Mouse (Mus musculus) regulatory T cell (primary cell): ENCODE data around the gene Slc25a17.

Experiments used
- in situ Hi-C: fragments of 300-600 bp; cut with MboI, MseI; formaldehyde crosslinking; loops from one replicate; pipeline ENCODE4 v1.15.1; 2025; ENCODE audit warnings: high pct_unique_total_duplicates

Gene Slc25a17

DNA sequence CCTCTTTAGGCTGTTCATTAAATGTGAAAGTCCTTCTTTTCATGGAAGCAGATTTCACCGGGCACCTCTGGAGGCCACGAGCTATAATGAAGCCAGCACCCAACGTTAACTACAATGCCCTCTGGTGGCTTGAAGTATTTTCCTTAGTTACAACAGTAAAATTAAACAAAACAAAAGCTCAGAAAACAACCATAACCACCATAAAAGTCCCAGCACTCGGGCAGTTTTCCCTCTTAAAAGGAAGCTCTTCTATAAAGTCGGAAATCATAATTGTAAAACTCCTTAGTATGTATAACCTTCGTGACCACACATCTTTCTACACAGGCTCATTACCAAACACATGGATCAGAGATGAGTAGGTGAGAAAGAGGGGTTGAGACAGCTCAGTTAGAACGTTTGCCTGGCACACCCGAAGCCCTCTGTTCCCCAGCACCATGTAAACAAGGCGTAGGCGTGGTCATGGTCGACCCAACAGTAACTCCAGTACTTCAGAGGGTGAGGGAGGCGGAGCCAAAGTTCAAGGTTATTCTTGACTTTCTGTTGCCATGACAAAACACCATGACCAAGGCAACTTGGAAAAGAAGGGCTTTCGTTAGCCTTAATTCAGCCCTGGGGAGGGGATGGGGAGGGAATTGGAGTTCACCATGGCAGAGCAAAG is 58.3 kb downstream of the Slc25a17 start:
- in situ Hi-C loops, result no loop called here

DNA sequence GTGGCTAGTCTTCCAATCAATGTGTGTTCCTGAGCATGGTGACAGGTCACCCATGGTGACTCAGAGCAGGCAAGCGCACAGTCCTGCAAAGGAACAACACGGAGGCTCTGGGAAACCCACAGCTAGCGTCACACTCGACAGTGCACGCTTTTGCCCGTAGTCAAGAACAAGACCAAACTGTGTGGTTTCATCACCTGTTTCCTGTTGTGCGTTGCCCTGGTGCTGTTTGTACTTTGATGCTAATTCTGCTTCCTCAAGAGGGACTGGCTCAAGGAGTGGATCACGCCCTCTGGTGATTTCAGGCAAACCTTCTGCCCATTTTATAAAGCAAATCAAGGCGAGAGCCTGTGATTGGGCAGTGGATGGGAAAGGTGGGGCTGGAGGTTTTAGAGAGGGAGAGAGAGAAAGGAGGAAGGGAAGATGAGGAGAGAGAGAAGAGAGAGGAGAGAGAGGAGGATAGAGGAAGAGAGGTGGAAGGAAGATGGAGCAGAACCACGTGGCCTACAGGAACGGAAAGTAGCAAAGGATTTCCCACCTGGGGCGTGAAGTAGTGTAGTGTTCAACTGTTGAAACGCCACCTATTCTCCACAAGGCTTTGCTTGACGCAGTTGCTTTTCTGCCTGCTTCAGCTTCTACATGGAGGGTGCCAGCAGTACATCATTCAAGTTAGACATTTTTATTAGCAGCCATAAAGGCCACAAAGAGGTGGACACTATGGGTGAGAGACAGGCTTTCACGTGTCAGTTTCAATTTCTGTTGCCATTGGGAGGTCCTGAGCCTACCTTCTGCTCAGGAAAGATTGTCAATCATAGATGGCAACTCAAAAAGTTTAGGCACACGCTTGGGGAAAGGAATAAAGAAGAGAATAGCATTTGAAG is 59.2 kb downstream of the Slc25a17 start:
- in situ Hi-C loops, result no loop called here

DNA sequence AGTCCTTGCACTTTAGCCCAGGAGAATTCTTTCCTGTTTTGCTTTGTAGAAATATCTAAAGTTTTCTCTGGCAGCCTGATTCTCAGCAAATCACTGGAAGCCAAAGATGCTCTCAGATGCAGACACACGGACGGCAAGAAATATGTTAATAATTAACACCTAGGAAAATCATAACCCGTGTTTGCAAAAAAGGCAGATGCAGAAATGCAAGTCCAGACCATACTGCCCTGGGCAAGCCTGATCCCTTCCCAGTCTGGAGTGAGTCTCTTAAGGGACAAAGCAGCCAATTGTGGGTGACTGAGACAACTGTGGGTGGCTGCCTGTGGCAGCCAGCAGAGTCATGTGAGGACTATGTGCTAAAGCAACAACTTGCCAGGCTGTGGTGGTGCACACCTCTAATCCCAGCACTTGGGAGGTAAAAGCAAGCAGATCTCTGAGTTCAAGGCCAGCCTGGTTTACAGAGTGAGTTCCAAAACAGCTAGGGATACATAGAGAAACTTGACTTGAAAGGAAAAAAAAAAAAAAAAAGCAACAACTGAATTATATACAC is 60.0 kb downstream of the Slc25a17 start:
- in situ Hi-C loops, result no loop called here

DNA sequence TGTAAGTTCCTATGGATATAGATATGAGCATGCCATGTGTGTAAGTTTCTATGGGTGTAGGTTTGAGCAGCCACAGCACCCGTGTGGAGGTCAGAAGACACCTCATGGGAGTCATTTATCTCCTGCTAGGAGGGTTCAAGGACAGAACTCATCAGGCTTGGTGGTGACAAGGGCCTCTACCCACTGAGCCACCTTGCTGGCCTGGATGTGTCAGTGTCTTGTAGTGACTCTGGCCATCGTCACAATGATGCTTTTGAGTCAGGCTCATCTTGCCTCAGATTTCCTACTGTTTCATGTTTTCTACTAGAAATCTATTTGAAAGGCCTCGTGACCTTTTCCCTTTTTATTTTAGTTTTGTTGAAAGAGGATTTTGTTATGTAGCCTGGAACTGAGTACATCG is 61.1 kb downstream of the Slc25a17 start:
- in situ Hi-C loops, result no loop called here

DNA sequence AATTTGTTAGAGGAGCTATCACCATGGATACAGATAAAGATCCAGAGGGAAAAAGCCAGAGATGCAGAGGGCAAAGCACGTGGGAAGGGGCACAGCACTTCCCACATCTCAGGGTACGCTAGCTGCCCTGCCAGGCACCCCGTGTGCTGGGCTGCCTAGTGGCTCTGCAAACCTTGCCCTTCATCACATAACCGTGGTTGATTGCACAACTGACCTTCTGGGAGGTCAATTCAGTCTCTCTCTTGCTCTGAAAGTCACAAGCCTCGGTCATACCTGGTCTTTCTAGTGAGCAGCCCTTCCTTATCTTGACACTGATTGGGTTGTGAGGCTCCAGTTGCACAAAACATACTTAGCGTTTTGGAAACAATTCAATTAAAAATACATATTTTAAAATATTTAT is 62.4 kb downstream of the Slc25a17 start:
- in situ Hi-C loops, result no loop called here

DNA sequence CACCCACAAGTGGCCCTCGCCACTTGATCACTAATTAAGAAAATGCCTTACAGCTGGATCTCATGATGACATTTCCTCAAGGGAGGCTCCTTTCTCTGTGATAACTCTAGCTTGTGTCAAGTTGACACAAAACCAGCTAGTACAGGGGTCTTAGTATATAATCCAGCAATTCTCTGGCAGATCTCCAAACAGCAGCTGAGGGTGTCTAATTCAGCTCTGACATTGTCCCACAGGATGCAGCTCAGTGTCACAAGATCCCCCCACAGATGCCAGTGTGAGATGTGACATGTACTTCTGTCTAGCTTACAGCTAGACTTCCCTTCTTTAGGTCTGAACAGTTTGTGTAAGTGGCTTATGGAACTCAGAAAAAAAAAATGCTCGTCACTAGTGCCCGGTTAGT is 63.1 kb downstream of the Slc25a17 start:
- in situ Hi-C loops, result no loop called here

DNA sequence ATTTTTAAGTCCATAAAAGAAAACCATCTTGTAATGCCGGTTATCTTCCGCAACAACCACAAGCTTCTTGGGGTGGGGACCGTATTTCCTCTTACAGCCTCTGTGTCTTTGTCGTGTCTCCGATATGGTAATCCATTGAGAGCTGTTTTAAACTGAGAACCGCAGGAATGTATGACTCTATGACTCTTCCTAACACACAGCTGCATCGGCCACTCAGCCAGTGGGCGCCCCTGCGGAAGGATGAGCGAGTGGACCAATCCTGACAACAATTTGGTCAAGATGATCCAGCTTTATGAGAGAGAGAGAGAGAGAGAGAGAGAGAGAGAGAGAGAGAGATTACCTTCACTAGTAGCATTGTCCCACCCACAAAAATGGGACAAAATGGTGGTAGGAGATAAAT is 65.7 kb downstream of the Slc25a17 start:
- in situ Hi-C loops, result no loop called here

DNA sequence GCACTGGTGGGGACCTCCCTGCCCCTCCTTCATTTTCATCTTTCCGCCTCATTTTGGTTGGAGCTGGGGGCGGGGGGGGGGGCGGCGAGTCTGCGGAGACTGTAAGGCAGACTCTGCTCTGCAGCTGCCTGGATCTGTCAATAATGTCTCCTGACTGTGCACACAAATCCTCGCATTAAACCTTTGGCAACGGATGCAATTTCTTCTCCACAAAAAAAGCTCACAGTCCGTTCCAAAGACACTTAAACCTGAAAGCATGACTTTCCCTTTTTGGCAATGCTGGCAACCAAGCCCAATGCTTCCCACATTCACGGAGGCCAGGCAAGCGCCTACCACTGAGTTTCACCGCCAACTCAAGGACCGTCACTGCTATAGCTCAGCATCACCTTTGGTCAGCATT is 66.2 kb downstream of the Slc25a17 start:
- in situ Hi-C loops, result no loop called here

DNA sequence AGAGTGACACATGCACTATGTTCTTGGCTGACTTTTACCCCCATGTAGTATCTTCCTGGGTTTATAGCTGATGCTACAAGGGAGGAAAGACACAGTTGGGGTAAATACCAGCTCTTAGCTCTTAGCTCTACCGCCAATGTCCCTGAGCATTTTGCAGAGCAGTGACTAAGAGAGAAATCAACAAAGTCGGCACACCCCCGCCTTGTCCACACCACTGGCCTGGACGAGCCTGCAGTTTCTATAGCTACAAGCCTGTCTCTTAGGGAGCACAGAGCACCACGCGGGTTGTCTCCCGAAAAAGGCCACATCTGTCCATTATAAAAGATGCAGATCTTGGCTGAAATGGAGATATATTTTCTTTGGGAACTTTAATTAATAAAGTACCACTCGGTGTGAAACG is 69.9 kb downstream of the Slc25a17 start:
- in situ Hi-C loops, result no loop called here

DNA sequence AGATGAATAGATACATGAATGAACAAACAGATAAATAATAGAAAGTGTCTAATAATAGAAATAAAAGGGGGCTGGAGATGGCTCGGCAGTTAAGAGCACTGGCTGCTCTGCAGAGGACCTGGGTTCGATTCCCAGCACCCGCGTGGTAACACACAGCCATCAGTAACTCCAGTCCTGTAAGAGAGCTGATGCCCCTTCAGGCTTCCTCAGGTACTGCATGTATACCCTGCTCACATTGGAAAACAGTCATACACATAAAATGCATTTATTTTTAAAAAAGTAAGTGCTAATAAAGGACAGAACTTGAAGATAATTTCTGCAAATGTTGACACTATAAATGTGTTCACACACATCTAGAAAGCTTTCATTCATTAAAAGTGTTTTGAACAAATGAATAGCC is 70.4 kb downstream of the Slc25a17 start:
- in situ Hi-C loops, result no loop called here

DNA sequence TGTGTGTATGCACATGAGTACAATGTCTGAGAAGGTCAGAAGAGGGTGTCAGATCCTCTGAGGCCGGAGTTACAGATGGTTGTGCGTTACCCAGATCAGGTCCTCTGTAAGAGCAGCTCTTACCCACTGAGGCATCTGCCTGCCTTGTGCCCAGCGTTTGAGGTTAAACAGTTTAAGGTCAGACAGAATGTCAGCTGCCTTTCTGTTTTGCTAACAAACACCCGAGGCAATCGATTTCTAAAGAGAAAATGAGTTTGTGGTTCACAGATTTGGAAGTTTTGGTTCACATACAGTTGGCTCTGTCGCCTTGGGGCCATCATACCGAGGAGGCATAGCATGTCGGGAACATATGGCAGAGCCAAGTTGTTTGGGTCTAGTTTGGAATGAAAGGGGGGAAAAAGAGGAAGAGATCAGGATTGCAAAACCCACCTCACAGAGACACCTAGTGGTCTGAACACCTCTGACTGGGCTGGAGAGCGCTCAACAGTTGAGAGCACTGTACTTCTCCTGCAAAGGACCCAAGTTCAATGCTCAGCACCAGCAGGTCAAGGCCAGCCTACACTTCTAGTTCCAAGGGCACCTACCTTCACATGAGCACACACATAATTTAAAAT is 76.4 kb downstream of the Slc25a17 start:
- in situ Hi-C loops, result no loop called here

DNA sequence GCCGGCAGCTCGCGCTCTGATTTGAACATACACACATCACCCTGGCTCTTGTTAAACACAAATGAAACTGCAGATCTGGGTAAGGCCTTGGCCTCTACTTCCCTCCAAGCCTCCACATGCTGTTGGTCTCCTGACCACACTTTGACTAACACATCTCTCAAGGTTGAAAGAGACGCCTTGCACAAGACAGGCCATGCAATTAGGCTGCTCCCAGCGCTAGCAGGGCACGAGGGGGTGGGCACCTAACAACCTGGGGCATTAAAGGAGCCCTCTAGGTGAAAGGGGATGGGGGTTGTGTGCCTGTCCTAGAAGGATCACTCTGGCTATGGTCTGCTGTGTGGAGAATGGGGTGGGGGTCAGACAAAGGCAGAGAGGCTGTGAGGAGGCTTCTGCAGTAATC is 81.9 kb downstream of the Slc25a17 start:
- in situ Hi-C loops, result no loop called here

DNA sequence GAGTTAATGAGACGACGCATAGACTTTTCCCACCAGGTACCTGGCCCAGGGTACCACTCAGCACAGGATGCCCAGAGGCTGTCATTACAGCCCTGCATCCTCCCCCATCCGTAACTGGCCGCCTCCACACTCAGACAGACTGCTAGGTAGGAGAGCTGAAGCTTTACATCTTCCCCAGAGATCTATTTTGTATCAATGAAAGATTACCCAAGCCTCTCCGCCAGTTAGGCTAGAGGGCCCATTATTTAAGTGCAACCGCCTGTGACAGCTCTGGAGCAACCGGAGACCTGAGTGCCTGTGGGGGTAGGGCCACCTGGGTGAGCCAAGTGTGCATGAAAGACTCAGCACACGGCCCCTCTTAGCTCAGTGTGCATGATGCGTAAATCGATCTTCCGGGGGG is 82.7 kb downstream of the Slc25a17 start:
- in situ Hi-C loops, result no loop called here

DNA sequence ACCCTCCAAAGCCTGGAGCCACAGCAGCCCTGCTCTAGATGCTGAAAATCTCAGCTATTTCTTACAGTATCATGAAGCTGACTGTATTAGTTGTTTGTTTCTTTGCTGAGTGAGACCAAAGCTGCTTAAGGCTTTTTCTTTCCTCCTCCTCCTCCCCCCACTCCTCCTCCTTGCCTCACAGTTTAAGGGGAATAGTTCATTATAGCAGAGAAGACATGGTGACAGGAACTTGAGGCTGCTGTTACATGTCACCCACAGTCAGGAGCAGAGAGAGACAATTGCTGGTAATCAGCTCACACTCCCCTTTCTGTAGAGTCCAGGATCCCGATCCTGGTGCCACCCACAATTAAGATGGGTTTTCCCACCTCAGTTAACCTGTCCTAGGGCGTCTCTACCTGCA is 87.3 kb downstream of the Slc25a17 start:
- in situ Hi-C loops, result no loop called here

DNA sequence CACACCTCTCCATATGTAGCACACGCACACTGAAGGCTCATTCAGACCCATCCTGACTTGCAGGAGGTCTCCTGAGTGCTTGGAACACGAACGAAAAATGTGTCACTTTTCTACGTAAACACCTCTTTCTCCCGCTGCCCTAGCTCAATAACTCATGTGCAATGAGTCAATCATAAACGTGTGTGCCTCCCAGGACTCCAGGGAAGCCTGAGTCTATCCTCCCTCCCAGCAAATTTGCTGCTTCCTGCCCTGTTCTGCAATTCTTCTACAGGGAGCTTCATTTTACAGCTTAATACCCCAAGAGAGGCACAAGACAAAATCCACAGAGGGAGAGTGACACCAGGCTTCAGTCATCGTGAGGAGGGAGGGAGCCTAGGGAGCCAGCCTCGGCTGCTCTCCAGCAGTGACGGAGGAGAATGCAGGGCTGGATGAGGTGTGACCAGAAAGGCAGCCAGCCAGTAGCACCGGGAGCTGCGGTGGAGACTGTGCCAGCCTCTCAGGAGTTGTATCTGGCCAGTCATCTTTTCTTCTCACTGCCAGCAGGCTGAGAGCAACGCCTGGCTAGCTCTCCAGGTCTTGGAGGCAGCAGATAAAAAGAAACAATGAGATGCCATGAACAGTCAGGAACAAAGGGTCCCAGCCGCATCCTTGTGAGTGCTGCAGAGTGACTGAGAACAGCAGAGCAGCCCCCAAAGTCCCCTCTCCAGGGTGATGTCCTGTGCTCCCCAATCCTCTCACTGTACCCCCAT is 88.1 kb downstream of the Slc25a17 start:
- in situ Hi-C loops, result no loop called here
